Mouse (Mus musculus) megakaryocyte-erythroid progenitor cell, adult 5 weeks (primary cell): Measurements from ENCODE around the gene Gstm6. TPM values are rescaled to one million over a fixed set of nuclear protein-coding genes. Genes with fewer than 3 reads are reported as not detected.

Source experiments
- polyA plus RNA-seq: library from polyadenylated mRNA; stranded (reverse); fragments of >175 nt; gene quantifications from 2 replicates; pipeline ENCODE4 v1.2.3, GENCODE M21; 2012

Gene Gstm6
- polyA plus RNA-seq = not detected in 2 replicates

GRCm38 (mm10) chr3:107943239-107943990, at the start of gene Gstm6:
Gene Gstm6 (minus strand): TSS chr3:107943749.

GRCm38 (mm10) chr3:107986041-107986562, 42.6 kb upstream of the Gstm6 start, which contains the start of gene Gstm2:
Gene Gstm2 (minus strand): TSS chr3:107986453.

GRCm38 (mm10) chr3:107968724-107969395, 25.3 kb upstream of the Gstm6 start, which contains the start of gene Gstm3:
Gene Gstm3 (minus strand): TSS chr3:107969283.

GRCm38 (mm10) chr3:107931670-107932069, 11.9 kb downstream of the Gstm6 start, which contains the start of gene Gstm7:
Gene Gstm7 (minus strand): TSS chr3:107931817.

GRCm38 (mm10) chr3:107895720-107896569, 47.6 kb downstream of the Gstm6 start, which contains the start of gene Gstm5:
Gene Gstm5 (plus strand): TSS chr3:107895821.

Other genes with a start within 250 kb of the Gstm6 start
- 11.1 and 13.2 TPM in 2 replicates for gene Ahcyl1, start 247.2 kb downstream of the Gstm6 start, polyA plus RNA-seq
- 9.2 and 9.7 TPM in 2 replicates for gene Csf1, start 183.3 kb downstream of the Gstm6 start, polyA plus RNA-seq
- 0.02 TPM in 1 of 2 replicates, not detected in the other for gene Eps8l3, start 66.5 kb downstream of the Gstm6 start, polyA plus RNA-seq
- gene Gstm5, start 47.9 kb downstream of the Gstm6 start, polyA plus RNA-seq = 2.8 and 4.2 TPM in 2 replicates
- gene Gstm7, start 11.9 kb downstream of the Gstm6 start, polyA plus RNA-seq = 0.64 and 0.97 TPM in 2 replicates
- gene Gstm3, start 25.5 kb upstream of the Gstm6 start, polyA plus RNA-seq = not detected in 2 replicates
- 0.16 and 0.23 TPM in 2 replicates for gene Gstm2, start 42.7 kb upstream of the Gstm6 start, polyA plus RNA-seq
- gene Gstm1, start 74.2 kb upstream of the Gstm6 start, polyA plus RNA-seq = 1,063 and 2,187 TPM in 2 replicates
- gene Gstm4, start 101.1 kb upstream of the Gstm6 start, polyA plus RNA-seq = 2.9 and 4.4 TPM in 2 replicates
- gene Ampd2, start 142.9 kb upstream of the Gstm6 start, polyA plus RNA-seq = 238 and 248 TPM in 2 replicates
- gene Gnat2, start 149.0 kb upstream of the Gstm6 start, polyA plus RNA-seq = 0.36 and 1.00 TPM in 2 replicates
- 16.4 and 17.1 TPM in 2 replicates for gene Gnai3, start 202.4 kb upstream of the Gstm6 start, polyA plus RNA-seq
- gene Gpr61, start 211.1 kb upstream of the Gstm6 start, polyA plus RNA-seq = not detected in 2 replicates
- gene Amigo1, start 242.6 kb upstream of the Gstm6 start, polyA plus RNA-seq = 3.5 and 4.2 TPM in 2 replicates